Mouse (Mus musculus) hindbrain, embryonic 16.5 days (tissue): ENCODE measurements at regions not wholly inside any gene's neighbourhood (a gene's known extent, or its start where the extent isn't known, plus 50 kb on each side); places are given as distances from the start of the nearest gene placed in this dataset.

Source experiments
- ATAC-seq: fragments of 200-750 bp; cut with Nextera tagmentation; 2 replicates; pipeline ENCODE4 v1.8.0; 2017; ENCODE audit warnings: moderate TSS enrichment, moderate library complexity
- H3K27ac ChIP-seq: fragments of 300-500 bp; sonication (generic); 2 replicates; pipeline ENCODE4 v1.5.1; 2014; ENCODE audit warnings: low read depth, mild to moderate bottlenecking, control low read depth, low read length, moderate library complexity
- H3K27me3 ChIP-seq: fragments of 300-500 bp; sonication (generic); replicated peaks from 2 replicates; pipeline ENCODE4 v1.6.1; 2014; ENCODE audit warnings: low read length; ENCODE audit not compliant: control insufficient read depth, insufficient read depth
- H3K36me3 ChIP-seq: fragments of 300-500 bp; sonication (generic); 2 replicates; pipeline ENCODE4 v1.6.1; 2014; ENCODE audit warnings: mild to moderate bottlenecking, low read length, moderate library complexity, mixed read lengths; ENCODE audit not compliant: control insufficient read depth, insufficient read depth
- H3K4me1 ChIP-seq: fragments of 300-500 bp; sonication (generic); 2 replicates; pipeline ENCODE4 v1.6.1; 2014; ENCODE audit warnings: low read depth, low read length; ENCODE audit not compliant: control insufficient read depth, insufficient read depth
- H3K4me2 ChIP-seq: fragments of 300-500 bp; sonication (generic); 2 replicates; pipeline ENCODE4 v1.6.1; 2014; ENCODE audit warnings: mild to moderate bottlenecking, low read length, control low read depth, moderate library complexity
- H3K4me3 ChIP-seq: fragments of 300-500 bp; sonication (generic); 2 replicates; pipeline ENCODE4 v1.5.1; 2014; ENCODE audit warnings: mild to moderate bottlenecking, low read length, control low read depth, moderate library complexity
- H3K9ac ChIP-seq: fragments of 300-500 bp; sonication (generic); 2 replicates; pipeline ENCODE4 v1.6.1; 2014; ENCODE audit warnings: low read depth, mild to moderate bottlenecking, control low read depth, low read length, moderate library complexity
- H3K9me3 ChIP-seq: fragments of 300-500 bp; sonication (generic); 2 replicates; pipeline ENCODE4 v1.6.1; 2014; ENCODE audit warnings: mild to moderate bottlenecking, low read length, moderate library complexity; ENCODE audit not compliant: control insufficient read depth
- WGBS: fragments of 180-500 bp; shearing (Covaris S2); extraction: QIAGEN DNeasy Blood & Tissue Kit; methylation state at CpG from one replicate; pipeline ENCODE4 v1.1.7; 2014; 5-methylcytosine and 5-hydroxymethylcytosine counted together

- Histone ChIP-seq H3K4me1 (no peaks in the 10 kb centered on the region), H3K36me3 (peaks cover 22% of the 10 kb centered on the region), H3K4me2 (no peak overlapping the region), H3K4me3 (no peak overlapping the region), H3K9ac (no peak overlapping the region), H3K9me3 (peaks cover 30% of the 10 kb centered on the region), H3K27me3 (no peaks in the 10 kb centered on the region), H3K27ac (no peak overlapping the region)
- 76% methylated on average over 5 of the region's 5 CpGs for WGBS
- ATAC-seq: no peak
Measured at GRCm38 (mm10) chr17:22795213-22795612, 71.7 kb downstream of the Zfp945 start.

GRCm38 (mm10) chr17:22784481-22784880, 82.5 kb downstream of the Zfp945 start:
- H3K4me2 ChIP-seq: no peak overlapping the region
- peaks cover 24% of the 10 kb centered on the region for H3K9me3 ChIP-seq
- no peaks in the 10 kb centered on the region for H3K4me1 ChIP-seq
- no peak overlapping the region for H3K4me3 ChIP-seq
- ATAC-seq: no peak
- no peak overlapping the region for H3K27ac ChIP-seq
- H3K9ac ChIP-seq: no peak overlapping the region
- H3K36me3 ChIP-seq: peaks cover 31% of the 10 kb centered on the region
- no peaks in the 10 kb centered on the region for H3K27me3 ChIP-seq
- WGBS: 97% methylated on average over 2 of the region's 2 CpGs

- H3K36me3 ChIP-seq: no peaks in the 10 kb centered on the region
Measured at GRCm38 (mm10) chr17:22745736-22746135, 121.2 kb downstream of the Zfp945 start.

GRCm38 (mm10) chr17:22739581-22740178, 127.3 kb downstream of the Zfp945 start:
- peak overlapping the region; percentile 72 for H3K4me3 ChIP-seq
- no peaks in the 10 kb centered on the region; the same call in 1 of the 2 replicates for H3K4me1 ChIP-seq
- H3K27ac ChIP-seq: peak overlapping the region; percentile 84
- peaks cover 6% of the 10 kb centered on the region; the same call in 1 of the 2 replicates for H3K9me3 ChIP-seq
- H3K4me2 ChIP-seq: peak overlapping the region; percentile 56
- peak; percentile 96 for ATAC-seq
- H3K9ac ChIP-seq: peak overlapping the region; percentile 77
- no peaks in the 10 kb centered on the region for H3K27me3 ChIP-seq
- under 1% methylated on average over 25 of the region's 25 CpGs for WGBS
- H3K36me3 ChIP-seq: 0 out of 2 replicates have a peak, but pooled peaks cover 9% of the 10 kb centered on the region

More at GRCm38 (mm10) chr17:22745736-22746135, 121.2 kb downstream of the Zfp945 start:
- no peaks in the 10 kb centered on the region for H3K4me1 ChIP-seq
- H3K27me3 ChIP-seq: no peaks in the 10 kb centered on the region
- no peaks in the 10 kb centered on the region for H3K9me3 ChIP-seq
- WGBS: 50% methylated on average over 7 of the region's 7 CpGs
- no peak overlapping the region for H3K4me3 ChIP-seq
- ATAC-seq: no peak
- H3K4me2 ChIP-seq: no peak overlapping the region
- no peak overlapping the region for H3K9ac ChIP-seq
- H3K27ac ChIP-seq: no peak overlapping the region

DNA sequence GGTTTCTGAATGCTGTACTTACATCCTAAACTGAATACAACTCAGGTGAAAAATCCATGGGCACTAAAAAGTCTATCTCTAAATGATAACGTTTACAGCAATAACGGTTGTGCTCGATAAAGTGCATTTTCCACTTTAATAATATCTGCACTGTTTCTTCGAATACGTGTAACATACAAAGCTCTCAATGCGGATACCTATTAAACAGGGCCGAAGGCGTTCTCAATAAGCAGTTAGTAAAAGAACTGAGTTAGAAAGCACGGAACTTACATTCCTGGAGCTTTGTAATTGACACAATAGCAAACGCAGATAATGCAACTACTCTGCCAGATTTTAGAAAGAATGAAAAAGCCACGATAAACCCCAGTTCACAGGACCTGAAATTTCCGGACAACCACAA, 127.8 kb downstream of the Zfp945 start:
- no peaks in the 10 kb centered on the region; the same call in 1 of the 2 replicates for H3K4me1 ChIP-seq
- 0 out of 2 replicates have a peak, but pooled peaks cover 9% of the 10 kb centered on the region for H3K36me3 ChIP-seq
- no peaks in the 10 kb centered on the region for H3K27me3 ChIP-seq
- H3K4me2 ChIP-seq: peak overlapping the region; percentile 56
- H3K4me3 ChIP-seq: peak overlapping the region; percentile 72
- peak overlapping the region; percentile 77 for H3K9ac ChIP-seq
- ATAC-seq: peak; percentile 44
- peaks cover 6% of the 10 kb centered on the region; the same call in 1 of the 2 replicates for H3K9me3 ChIP-seq
- H3K27ac ChIP-seq: peak overlapping the region; percentile 84
- WGBS: 12% methylated on average over 12 of the region's 12 CpGs

GRCm38 (mm10) chr17:22736360-22736759, 130.6 kb downstream of the Zfp945 start:
- Histone ChIP-seq H3K27ac (no peak overlapping the region), H3K9me3 (peaks cover 22% of the 10 kb centered on the region), H3K4me3 (no peak overlapping the region), H3K36me3 (0 out of 2 replicates have a peak, but pooled peaks cover 9% of the 10 kb centered on the region), H3K4me1 (no peaks in the 10 kb centered on the region; the same call in 1 of the 2 replicates), H3K4me2 (no peak overlapping the region), H3K9ac (no peak overlapping the region), H3K27me3 (no peaks in the 10 kb centered on the region)
- no peak for ATAC-seq
- 93% methylated on average over 4 of the region's 4 CpGs for WGBS
